Mouse (Mus musculus): Measurements from ENCODE around the gene Cib3.

The Cib3 gene

GRCm38 (mm10) chr8:72210710-72211109, 1.9 kb downstream of the Cib3 start:
- no peak for DNase-seq (ENCODE audit: low read depth, low spot score)

DNA sequence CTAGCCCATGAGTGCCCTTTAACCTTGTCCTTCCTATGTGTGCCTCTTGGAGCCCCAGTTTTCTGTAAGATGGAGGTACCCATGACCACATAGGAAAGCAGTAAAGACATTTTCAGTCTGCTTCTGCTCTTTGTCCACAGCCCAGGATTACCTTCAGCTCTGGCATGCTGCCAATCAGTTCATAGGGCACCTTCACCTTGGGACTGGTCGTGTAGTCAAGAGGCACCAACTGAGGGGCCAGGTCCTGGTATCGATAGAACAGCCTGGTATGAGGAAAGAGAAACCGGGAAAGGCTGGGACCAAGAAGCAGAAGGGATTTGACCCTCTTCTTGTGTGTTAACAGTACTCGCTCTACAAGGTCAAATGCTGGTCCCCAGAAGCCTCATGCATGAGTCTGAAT, 2.4 kb downstream of the Cib3 start:
- no peak for DNase-seq (ENCODE audit: low read depth, low spot score)

- no peak for DNase-seq (ENCODE audit: low read depth, low spot score)
These were observed 4.1 kb downstream of the Cib3 start for GRCm38 (mm10) chr8:72208582-72208981.

- DNase-seq (ENCODE audit: low read depth, low spot score): no peak
These were observed 14.6 kb downstream of the Cib3 start for GRCm38 (mm10) chr8:72197997-72198396.

DNA sequence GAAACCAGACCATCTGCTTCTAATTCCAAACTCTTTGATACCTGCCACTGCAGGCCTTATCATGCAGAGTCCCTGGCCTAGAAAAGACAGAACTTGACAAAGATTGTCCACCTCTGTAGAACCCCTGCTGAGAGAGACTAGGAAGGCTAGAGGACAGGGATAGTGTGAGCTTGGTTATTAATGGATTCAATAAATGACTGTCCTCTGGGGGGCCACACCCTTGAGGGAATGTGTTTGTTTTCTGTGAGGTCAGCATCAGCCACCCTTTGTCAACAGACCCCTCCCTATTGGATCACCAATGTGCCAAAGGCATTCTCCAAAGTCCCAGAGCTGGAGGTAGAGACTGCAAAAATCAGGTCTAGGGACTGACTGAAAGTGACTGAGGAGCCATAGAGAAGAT, 20.6 kb downstream of the Cib3 start:
- no peak for DNase-seq (ENCODE audit: low read depth, low spot score)

DNA sequence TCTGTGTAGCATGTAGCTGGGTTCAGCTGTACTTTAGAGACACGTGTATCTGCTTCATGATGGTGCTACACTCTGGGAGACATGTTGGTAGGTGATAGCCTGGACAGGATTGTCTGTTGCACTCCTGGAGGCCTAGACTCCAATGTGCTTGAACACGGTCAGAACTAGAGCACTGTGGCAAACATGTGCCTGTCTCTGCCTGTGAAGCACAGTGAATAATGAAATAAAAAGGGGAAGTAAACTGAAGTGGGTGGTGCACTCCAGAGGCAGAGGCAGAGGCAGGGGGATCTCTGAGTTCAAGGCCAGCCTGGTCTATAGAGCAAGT, 22.5 kb downstream of the Cib3 start:
- no peak for DNase-seq (ENCODE audit: low read depth, low spot score)

GRCm38 (mm10) chr8:72189417-72190214, 23.0 kb downstream of the Cib3 start, which contains the start of gene Hsh2d:
Hsh2d (plus strand) TSS chr8:72189638.
- DNase-seq (ENCODE audit: low read depth, low spot score): no peak

GRCm38 (mm10) chr8:72187793-72188331, 24.8 kb downstream of the Cib3 start:
- DNase-seq (ENCODE audit: low read depth, low spot score): no peak

GRCm38 (mm10) chr8:72183554-72184202, 29.0 kb downstream of the Cib3 start:
- DNase-seq (ENCODE audit: low read depth, low spot score): no peak

DNA sequence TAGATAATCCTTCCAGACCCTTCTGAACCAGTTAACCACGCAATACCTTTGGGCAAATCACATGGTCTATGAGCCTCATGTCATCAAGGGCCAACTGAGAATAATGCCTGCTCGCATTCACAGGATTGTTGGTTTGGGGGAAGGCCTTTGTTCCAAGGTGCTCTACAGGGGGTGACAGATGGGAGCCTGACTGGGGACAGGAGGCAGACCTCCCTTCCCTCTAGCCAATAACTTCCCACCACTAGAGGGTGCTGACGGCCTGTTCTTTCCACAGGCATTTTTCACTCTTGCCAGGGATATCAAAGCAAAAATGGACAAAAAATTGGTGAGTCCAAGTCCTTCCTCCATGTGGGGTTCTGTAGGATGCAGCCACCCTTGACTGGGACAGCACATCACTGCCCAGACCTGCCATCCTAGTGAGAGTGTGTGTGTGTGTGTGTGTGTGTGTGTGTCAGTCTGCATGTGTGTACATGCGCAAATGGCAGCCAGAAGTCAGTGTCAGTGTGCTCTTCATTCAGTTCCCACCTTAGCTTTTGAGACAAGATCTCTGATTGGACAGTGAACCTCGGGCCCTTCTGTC, 35.2 kb downstream of the Cib3 start:
- peak; percentile 32 for DNase-seq (ENCODE audit: low read depth, low spot score)

GRCm38 (mm10) chr8:72169681-72170249, 42.9 kb downstream of the Cib3 start:
- DNase-seq (ENCODE audit: low read depth, low spot score): no peak

- DNase-seq (ENCODE audit: low read depth, low spot score): no peak
These were observed 43.5 kb downstream of the Cib3 start for GRCm38 (mm10) chr8:72169098-72169668.

GRCm38 (mm10) chr8:72162821-72163220, 49.8 kb downstream of the Cib3 start:
- DNase-seq (ENCODE audit: low read depth, low spot score): no peak

DNA sequence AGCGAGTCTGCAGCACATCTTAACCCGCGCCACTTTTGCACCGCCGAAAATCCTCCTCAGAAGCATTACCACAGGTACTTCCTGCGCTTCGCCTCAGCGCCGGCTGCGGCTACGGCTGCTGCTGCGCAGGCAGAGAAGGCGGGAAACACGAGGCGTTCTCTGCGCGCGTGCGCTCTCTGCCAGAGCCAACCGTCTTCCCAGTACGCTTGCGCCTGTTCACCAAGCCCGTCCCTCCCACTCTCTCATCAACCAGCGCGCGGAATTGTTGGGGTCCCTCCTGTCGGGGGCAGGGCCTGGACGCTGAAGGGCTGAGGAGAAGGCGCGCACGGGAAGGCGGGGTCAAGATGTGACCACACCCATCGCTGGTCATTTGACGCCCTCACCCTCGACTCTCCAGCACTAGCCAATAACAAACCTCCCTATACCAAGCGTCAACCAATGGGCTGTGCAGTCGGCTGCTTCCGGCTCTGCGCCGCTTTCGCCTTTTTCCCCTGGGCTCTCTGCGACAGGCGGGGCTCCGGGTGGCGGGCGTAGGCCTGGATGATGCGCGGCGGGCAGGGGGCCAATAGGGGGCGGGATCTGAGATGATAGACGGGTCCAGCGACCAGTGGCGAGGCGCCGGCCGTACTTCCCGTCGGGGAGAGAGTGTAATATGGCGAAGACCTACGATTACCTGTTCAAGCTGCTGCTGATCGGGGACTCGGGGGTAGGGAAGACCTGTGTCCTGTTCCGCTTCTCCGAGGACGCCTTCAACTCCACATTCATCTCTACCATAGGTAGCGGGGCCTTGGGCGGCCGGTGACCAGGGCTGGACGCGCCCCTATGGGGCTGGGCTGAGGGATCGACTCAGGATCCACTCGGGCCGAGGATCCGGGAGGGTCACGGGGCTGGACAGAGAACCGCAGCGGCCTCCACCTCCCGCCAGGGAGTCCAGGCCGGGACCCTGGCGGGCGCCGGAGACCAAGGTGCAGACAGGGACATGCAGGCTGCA, 51.6 kb downstream of the Cib3 start, which contains the start of gene Rab8a:
Rab8a (plus strand) TSS at position 494 of the 991 bp plus-strand sequence.
- DNase-seq (ENCODE audit: low read depth, low spot score): peak; percentile 99

GRCm38 (mm10) chr8:72160007-72160406, 52.6 kb downstream of the Cib3 start:
- peak; percentile 8 for DNase-seq (ENCODE audit: low read depth, low spot score)

GRCm38 (mm10) chr8:72158726-72159125, 53.9 kb downstream of the Cib3 start:
- no peak for DNase-seq (ENCODE audit: low read depth, low spot score)

GRCm38 (mm10) chr8:72158096-72158495, 54.5 kb downstream of the Cib3 start:
- DNase-seq (ENCODE audit: low read depth, low spot score): no peak

All from c-Kit-negative CD71-positive TER-119-positive erythroid progenitor cells, embryonic 14.5 days (primary cell).